In the genomic region with DNA sequence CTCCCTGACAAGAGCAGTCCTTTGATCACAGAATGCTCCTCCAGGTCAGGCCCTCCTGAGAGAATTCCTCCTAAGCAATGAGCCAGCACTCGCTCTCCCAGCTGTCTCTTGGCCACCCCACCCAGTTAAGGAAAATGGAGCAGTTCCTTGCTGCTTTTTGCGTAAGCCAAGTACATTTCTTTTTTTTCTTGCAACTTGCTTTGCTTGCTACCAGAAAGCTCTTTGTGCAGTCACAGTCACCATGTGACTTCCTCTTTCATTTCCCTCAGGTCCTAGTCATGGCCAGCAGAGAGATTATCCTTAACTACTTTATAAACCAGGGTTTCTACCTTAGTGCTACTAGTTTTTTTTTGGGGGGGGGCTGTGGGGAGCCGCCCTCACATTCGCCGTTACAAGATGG, we compare ENCODE assay signal across 22 mouse cellular contexts. TPM values are rescaled to one million over a fixed set of nuclear protein-coding genes. Genes with fewer than 3 reads are reported as not detected.
DNase-seq lines count a peak whose midpoint lies in the region; ATAC-seq and TF ChIP-seq lines count a peak whose summit lies in the region.
"Had no signal": no experiment of that assay in that cellular context is flagged by ENCODE, and none has a peak within 500 bp of the region (broad histone marks: within the 10 kb centered on the region; RNA-seq: fewer than 3 reads in every experiment).

No protein-coding gene starts in this region.

- H3K4me3 ChIP-seq in heart, embryonic 12.5 days = no peak overlapping the region
- no peak overlapping the region for H3K4me3 ChIP-seq in macrophage (ENCODE audit: inconsistent target)
- no peak overlapping the region for H3K4me3 ChIP-seq in left cerebral cortex, adult 2 months
- H3K4me3 ChIP-seq: embryonic facial prominence, embryonic 15.5 days; forebrain, embryonic 10.5 days; intestine, embryonic 15.5 days; kidney, embryonic 15.5 days; limb, embryonic 10.5 days; midbrain, embryonic 12.5 days; myocyte had no signal

- intact Hi-C loops in left cerebral cortex, adult 2 months (cut with DNase I) = no loop called here

- ATAC-seq in heart, embryonic 12.5 days (ENCODE audit: insufficient number of reproducible peaks, low FRiP score) = no peak
- ATAC-seq: intestine, embryonic 15.5 days had no signal

- peak; percentile 13 for DNase-seq in heart, adult 8-10 months (ENCODE audit: low spot score)
- peak; percentile 11 to 24 for DNase-seq in spleen, postnatal 36 days (ENCODE audit: low spot score in 2 of 2)
- no peak for DNase-seq in spleen, postnatal 10 days (ENCODE audit: low spot score in 2 of 2)
- DNase-seq in right cerebral cortex, postnatal 10 days (ENCODE audit: low spot score in 2 of 2) = no peak
- no peak for DNase-seq in left cerebral cortex, adult 2 months (ENCODE audit: extremely low spot score in 1 of 2, low spot score in 2 of 2)
- DNase-seq: adrenal gland, postnatal 36 days; embryo, embryonic 11 days; gastrocnemius, postnatal 10 days; layer of hippocampus, postnatal 36 days; lung, postnatal 36 days; thymus, postnatal 36 days had no signal

- H3K27me3 ChIP-seq in heart, embryonic 12.5 days (replicated peaks) = no peaks in the 10 kb centered on the region
- H3K27me3 ChIP-seq: embryonic facial prominence, embryonic 15.5 days; intestine, embryonic 15.5 days; midbrain, embryonic 12.5 days had no signal

- WGBS in heart, embryonic 12.5 days = 91% methylated on average over 5 of the region's 5 CpGs
- 50% methylated on average over 4 of the region's 5 CpGs for WGBS in macrophage (ENCODE audit: missing documents)

- no peak overlapping the region for H3K27ac ChIP-seq in heart, embryonic 12.5 days (ENCODE audit: poor library complexity, severe bottlenecking)
- H3K27ac ChIP-seq in macrophage = peak overlapping the region; percentile 54
- no peak overlapping the region for H3K27ac ChIP-seq in left cerebral cortex, adult 2 months
- H3K27ac ChIP-seq: embryonic facial prominence, embryonic 15.5 days; forebrain, embryonic 10.5 days; hindbrain, embryonic 14.5 days; intestine, embryonic 15.5 days; kidney, embryonic 15.5 days; limb, embryonic 10.5 days; liver, embryonic 14.5 days; midbrain, embryonic 12.5 days had no signal

- H3K79me2 ChIP-seq in macrophage (ENCODE audit: inconsistent target) = no peaks in the 10 kb centered on the region

- H3K9ac ChIP-seq in heart, embryonic 12.5 days = no peak overlapping the region
- H3K9ac ChIP-seq: embryonic facial prominence, embryonic 15.5 days; hindbrain, embryonic 14.5 days; intestine, embryonic 15.5 days; kidney, embryonic 15.5 days; liver, embryonic 14.5 days; midbrain, embryonic 12.5 days had no signal

- TF ChIP-seq CTCF in left cerebral cortex, adult 2 months (IDR thresholded peaks at IDR 0.05) = no peak

- 0 out of 2 replicates have a peak, but pooled peaks cover 4% of the 10 kb centered on the region for H3K9me3 ChIP-seq in heart, embryonic 12.5 days (replicated peaks)
- H3K9me3 ChIP-seq: embryonic facial prominence, embryonic 15.5 days; forebrain, embryonic 10.5 days; intestine, embryonic 15.5 days; kidney, embryonic 15.5 days; limb, embryonic 10.5 days; midbrain, embryonic 12.5 days had no signal

- no peak overlapping the region for H3K4me2 ChIP-seq in heart, embryonic 12.5 days
- H3K4me2 ChIP-seq: embryonic facial prominence, embryonic 15.5 days; hindbrain, embryonic 14.5 days; intestine, embryonic 15.5 days; kidney, embryonic 15.5 days; midbrain, embryonic 12.5 days had no signal

- no peaks in the 10 kb centered on the region for H3K4me1 ChIP-seq in heart, embryonic 12.5 days (replicated peaks)
- H3K4me1 ChIP-seq: embryonic facial prominence, embryonic 15.5 days; forebrain, embryonic 10.5 days; intestine, embryonic 15.5 days; kidney, embryonic 15.5 days; limb, embryonic 10.5 days; midbrain, embryonic 12.5 days had no signal

- H3K36me3 ChIP-seq in heart, embryonic 12.5 days = peaks cover 20% of the 10 kb centered on the region
- no peaks in the 10 kb centered on the region for H3K36me3 ChIP-seq in macrophage (ENCODE audit: inconsistent target)
- H3K36me3 ChIP-seq: embryonic facial prominence, embryonic 15.5 days; intestine, embryonic 15.5 days had no signal

RNA-seq across cellular contexts. Expression of gene Mospd2, which starts 38.6 kb away (rescaled TPM):
- total RNA-seq in heart, adult 8-10 months (2022) = 10 to 100 TPM in 2 of 4 experiments, 1 to 10 TPM in 2; 9.6 to 13.1 (median 10.4) TPM
- polyA plus RNA-seq in heart, embryonic 12.5 days (2016; fragmentation: Nextera tagmentation; extraction: Ambion mirVana) = 10.9 and 12.7 TPM in 2 replicates
- total RNA-seq in macrophage (2018; cell fraction: chromatin; rRNA removed) = 100 to 1,000 TPM in 24 of 26 experiments, 10 to 100 TPM in 2; 76.6 to 170 (median 140) TPM
- total RNA-seq in macrophage (2018; cell fraction: cytosol; rRNA removed) = 10 to 100 TPM; 36.7 to 59.9 (median 48.1) TPM
- 100 to 1,000 TPM in 7 of 26 experiments, 10 to 100 TPM in 19; 73.5 to 121 (median 91.2) TPM for total RNA-seq in macrophage (2018; cell fraction: nucleus; rRNA removed)
- 46.9 to 58.1 TPM (median 47.3 TPM) in 3 replicates for polyA plus RNA-seq in macrophage (2018)
- total RNA-seq in left cerebral cortex, adult 2 months (2021) = 10 to 100 TPM; 18.8 to 19.9 TPM

RNA-seq across cellular contexts. Expression of gene Fancb, which starts 38.9 kb away (rescaled TPM):
- total RNA-seq in heart, adult 8-10 months (2022) = under 1 TPM; 0.53 to 0.84 (median 0.72) TPM
- 7.1 and 8.1 TPM in 2 replicates for polyA plus RNA-seq in heart, embryonic 12.5 days (2016; fragmentation: Nextera tagmentation; extraction: Ambion mirVana)
- 1 to 10 TPM in 12 of 26 experiments, under 1 TPM in 12, not detected in 2; 0.29 to 2.3 (median 0.98) TPM for total RNA-seq in macrophage (2018; cell fraction: chromatin; rRNA removed)
- under 1 TPM; 0.19 to 0.83 (median 0.56) TPM for total RNA-seq in macrophage (2018; cell fraction: cytosol; rRNA removed)
- 1 to 10 TPM in 13 of 26 experiments, under 1 TPM in 13; 0.23 to 5.4 (median 0.93) TPM for total RNA-seq in macrophage (2018; cell fraction: nucleus; rRNA removed)
- polyA plus RNA-seq in macrophage (2018) = 0.47 to 2.5 TPM (median 0.92 TPM) in 3 replicates
- 1 to 10 TPM; 1.1 to 1.4 TPM for total RNA-seq in left cerebral cortex, adult 2 months (2021)

Comparison
In these comparisons a context has a peak if more than half of its experiments do, and no peak if none do; other contexts are left out.
1. DNase-seq: peak in heart, adult 8-10 months (single experiment) and spleen, postnatal 36 days (2 of 2); none in spleen, postnatal 10 days (0 of 2), right cerebral cortex, postnatal 10 days (0 of 2) and left cerebral cortex, adult 2 months (0 of 2).